Mouse (Mus musculus) T-cell, adult 66 days (primary cell): ENCODE results near the gene Kynu. TPM values are rescaled to one million over a fixed set of nuclear protein-coding genes. Genes with fewer than 3 reads are reported as not detected.

Experiments
- total RNA-seq, 2 experiments: library from RNA; stranded (reverse); gene quantifications; 3 replicates in 1 of 2; 4 replicates in 1 of 2; pipeline ENCODE4 v1.2.4; 2023

Gene Kynu
- total RNA-seq: 1 to 10 TPM in 1 of 2 experiments, under 1 TPM in 1; 0.86 to 1.5 TPM

GRCm38 (mm10) chr2:43555062-43555888 lies at the start of gene Kynu:
Gene Kynu, plus strand, starts transcription at chr2:43555329.

Other genes with a start within 250 kb of the Kynu start
- gene Arhgap15, start 193.5 kb downstream of the Kynu start, total RNA-seq: 100 to 1,000 TPM; 265 to 314 TPM